ENCODE assay signal across 10 mouse cellular contexts in the genomic region with DNA sequence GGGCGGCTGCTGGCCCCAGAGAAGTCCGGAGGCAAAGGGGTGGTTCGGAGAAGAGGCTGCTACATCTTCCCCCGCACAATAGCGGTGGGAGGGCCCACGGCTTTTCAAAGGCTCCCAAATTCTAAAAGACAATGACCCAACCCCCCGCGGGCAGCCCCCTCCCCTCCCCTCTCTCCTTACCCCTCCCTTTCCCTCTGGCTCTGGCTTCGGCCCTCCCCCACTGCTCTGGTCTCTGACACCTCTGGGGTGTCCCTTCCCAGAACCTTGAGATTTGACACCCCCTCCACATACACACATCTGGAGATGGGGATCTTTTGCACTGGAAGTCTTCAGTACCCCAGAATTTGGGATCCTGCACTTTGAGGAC. TPM values are rescaled to one million over a fixed set of nuclear protein-coding genes. Genes with fewer than 3 reads are reported as not detected.
A peak's percentile ranks its signal among the peaks of the same experiment; 100 is the strongest.
DNase-seq lines count a peak whose midpoint lies in the region; ATAC-seq and TF ChIP-seq lines count a peak whose summit lies in the region.
"Had no signal": no experiment of that assay in that cellular context is flagged by ENCODE, and none has a peak within 500 bp of the region (broad histone marks: within the 10 kb centered on the region; RNA-seq: fewer than 3 reads in every experiment).

TSS of gene Lin28a (minus strand) at position 63 of the 367 bp plus-strand sequence.

- peak within 1 kb of the TSS; percentile 80 for H3K4me2 ChIP-seq in heart, embryonic 11.5 days
- peak within 1 kb of the TSS; percentile 62 for H3K4me2 ChIP-seq in hindbrain, embryonic 15.5 days
- H3K4me2 ChIP-seq in midbrain, embryonic 11.5 days: peak within 1 kb of the TSS; percentile 80

- TF ChIP-seq CTCF in thymus, adult 2 months (IDR thresholded peaks at IDR 0.05; ENCODE audit: borderline replicate concordance, control insufficient read depth, extremely low read depth, insufficient read depth, low read length, poor library complexity): no peak

- no peaks in the 10 kb centered on the region for H3K36me3 ChIP-seq in heart, embryonic 11.5 days (ENCODE audit: control insufficient read depth, insufficient read depth, low read length)
- H3K36me3 ChIP-seq in hindbrain, embryonic 15.5 days: no peaks in the 10 kb centered on the region
- H3K36me3 ChIP-seq in midbrain, embryonic 11.5 days (ENCODE audit: control insufficient read depth, insufficient read depth, low read length): no peaks in the 10 kb centered on the region
- H3K36me3 ChIP-seq in thymus, adult 2 months (ENCODE audit: control insufficient read depth, insufficient read depth, low read length): no peaks in the 10 kb centered on the region

- H3K4me1 ChIP-seq in heart, embryonic 11.5 days (ENCODE audit: control insufficient read depth, insufficient read depth, low read length): peaks cover 44% of the 10 kb centered on the region
- H3K4me1 ChIP-seq in hindbrain, embryonic 15.5 days (replicated peaks): peaks cover 33% of the 10 kb centered on the region
- peaks cover 49% of the 10 kb centered on the region for H3K4me1 ChIP-seq in midbrain, embryonic 11.5 days (ENCODE audit: control insufficient read depth, insufficient read depth, low read length)
- no peaks in the 10 kb centered on the region for H3K4me1 ChIP-seq in thymus, adult 2 months (replicated peaks; ENCODE audit: control insufficient read depth, insufficient read depth, low read length)

- TF ChIP-seq POLR2A in thymus, adult 2 months (IDR thresholded peaks at IDR 0.05; ENCODE audit: control insufficient read depth, extremely low read depth, insufficient read depth, low read length, poor library complexity): no peak

- peak within 1 kb of the TSS; percentile 43; the same call in 1 of the 2 replicates for H3K9ac ChIP-seq in heart, embryonic 11.5 days (ENCODE audit: low read depth, low read length)
- peak within 1 kb of the TSS; percentile 19; the same call in 1 of the 2 replicates for H3K9ac ChIP-seq in hindbrain, embryonic 15.5 days
- H3K9ac ChIP-seq in midbrain, embryonic 11.5 days (ENCODE audit: low read length): peak within 1 kb of the TSS; percentile 71

- peak within 1 kb of the TSS; percentile 17; the same call in 1 of the 2 replicates for H3K27ac ChIP-seq in heart, embryonic 11.5 days (ENCODE audit: low read depth, low read length)
- H3K27ac ChIP-seq in hindbrain, embryonic 15.5 days (replicated peaks): peak within 1 kb of the TSS; percentile 25
- H3K27ac ChIP-seq in midbrain, embryonic 11.5 days (ENCODE audit: low read depth, low read length): peak within 1 kb of the TSS; percentile 86
- H3K27ac ChIP-seq in thymus, adult 2 months (ENCODE audit: control insufficient read depth, insufficient read depth, low read length): no peak within 1 kb of the TSS

- ATAC-seq in heart, embryonic 11.5 days (replicated peaks; ENCODE audit: insufficient number of reproducible peaks, low FRiP score, low TSS enrichment): no peak
- no peak for ATAC-seq in hindbrain, embryonic 15.5 days (ENCODE audit: low FRiP score, low read depth)
- peak; percentile 52 for ATAC-seq in midbrain, embryonic 11.5 days (ENCODE audit: low FRiP score)

- peak within 1 kb of the TSS; percentile 42 for H3K4me3 ChIP-seq in heart, embryonic 11.5 days (ENCODE audit: low read depth, low read length)
- peak within 1 kb of the TSS; percentile 36 for H3K4me3 ChIP-seq in hindbrain, embryonic 15.5 days
- H3K4me3 ChIP-seq in midbrain, embryonic 11.5 days (ENCODE audit: low read depth, low read length): peak within 1 kb of the TSS; percentile 61
- no peak within 1 kb of the TSS for H3K4me3 ChIP-seq in thymus, adult 2 months (ENCODE audit: control insufficient read depth, insufficient read depth, low read length)

- no peak for DNase-seq in heart, adult 18-20 months
- DNase-seq in embryo, embryonic 10 days (ENCODE audit: low spot score): peak; percentile 85
- DNase-seq in midbrain, embryonic 11.5 days (ENCODE audit: low spot score, missing footprints): no peak
- no peak for DNase-seq in thymus, adult 2 months
- no peak for DNase-seq in thymus, postnatal 4 days
- no peak for DNase-seq in urinary bladder, postnatal 10 days (ENCODE audit: low spot score)
- DNase-seq: B cell, adult 2 months had no signal

- no peaks in the 10 kb centered on the region for H3K9me3 ChIP-seq in heart, embryonic 11.5 days (replicated peaks; ENCODE audit: control insufficient read depth, low read length)
- no peaks in the 10 kb centered on the region for H3K9me3 ChIP-seq in hindbrain, embryonic 15.5 days
- H3K9me3 ChIP-seq in midbrain, embryonic 11.5 days (ENCODE audit: control insufficient read depth, low read length): no peaks in the 10 kb centered on the region

- under 1% methylated on average over 9 of the region's 9 CpGs for WGBS in heart, embryonic 11.5 days (ENCODE audit: insufficient replicate concordance)
- WGBS in hindbrain, embryonic 15.5 days: 0% methylated on average over 9 of the region's 9 CpGs
- 0% methylated on average over 9 of the region's 9 CpGs for WGBS in midbrain, embryonic 11.5 days
- WGBS in thymus, adult 2 months: 6% methylated on average over 9 of the region's 9 CpGs

- H3K27me3 ChIP-seq in heart, embryonic 11.5 days (ENCODE audit: control insufficient read depth, insufficient read depth, low read length): peaks cover 26% of the 10 kb centered on the region
- H3K27me3 ChIP-seq in hindbrain, embryonic 15.5 days: peaks cover 25% of the 10 kb centered on the region
- H3K27me3 ChIP-seq in midbrain, embryonic 11.5 days (ENCODE audit: control insufficient read depth, insufficient read depth, low read length): no peaks in the 10 kb centered on the region
- H3K27me3 ChIP-seq in thymus, adult 2 months (ENCODE audit: control insufficient read depth, insufficient read depth, low read length): peaks cover 17% of the 10 kb centered on the region

RNA-seq across cellular contexts. Expression of gene Lin28a, which starts in this region (rescaled TPM):
- 0.21 and 0.30 TPM in 2 replicates for polyA plus RNA-seq in heart, embryonic 11.5 days (2014; fragmentation: Nextera tagmentation; extraction: Ambion mirVana)
- not detected for total RNA-seq in heart, adult 18-20 months (2021)
- polyA plus RNA-seq in hindbrain, embryonic 15.5 days (2015; fragmentation: Nextera tagmentation; extraction: Ambion mirVana): 0.16 and 0.22 TPM in 2 replicates
- polyA plus RNA-seq in midbrain, embryonic 11.5 days (2014; fragmentation: Nextera tagmentation; extraction: Ambion mirVana): 4.7 and 5.6 TPM in 2 replicates
- polyA plus RNA-seq in thymus, adult 2 months (2012; rRNA removed): 0.03 TPM in 2 replicates
- polyA plus RNA-seq: gonadal fat pad, adult 2 months had no signal

Comparison
In these comparisons a context has a peak if more than half of its experiments do, and no peak if none do; other contexts are left out.
1. H3K9ac ChIP-seq: peak in every context shown above with its lines; median percentile 71 in midbrain, embryonic 11.5 days; 43 in heart, embryonic 11.5 days; 19 in hindbrain, embryonic 15.5 days.